Mouse (Mus musculus): ENCODE measurements around the gene Cradd. TPM values are rescaled to one million over a fixed set of nuclear protein-coding genes. Genes with fewer than 3 reads are reported as not detected.
A peak's percentile ranks its signal among the peaks of the same experiment; 100 is the strongest.

Cradd gene
- total RNA-seq, 2 experiments from 2014 or later = 7.1 to 7.8 TPM

DNA sequence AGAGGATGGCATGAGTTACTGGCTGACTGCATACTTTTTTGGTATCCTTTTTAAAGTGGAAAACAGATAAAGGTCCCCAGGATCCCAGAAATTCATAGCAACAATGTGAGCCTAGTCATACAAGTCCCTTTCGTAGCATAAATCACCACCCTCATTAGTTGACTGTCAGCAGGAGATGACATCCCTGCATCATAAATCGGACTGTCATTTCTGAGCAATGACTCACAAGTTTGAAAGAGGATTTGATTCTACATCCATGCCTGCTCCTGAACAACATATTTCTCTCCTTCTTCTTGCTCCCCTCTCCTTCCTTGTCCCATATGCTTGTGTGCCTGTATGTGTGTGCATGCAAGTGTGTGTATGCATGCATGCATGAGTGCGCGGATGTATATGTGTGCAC lies 129.2 kb downstream of the Cradd start:
- DNase-seq (ENCODE audit: extremely low spot score in 1 of 2, low spot score in 2 of 2) = no peak
- intact Hi-C loops (cut with DNase I) = no loop called here

DNA sequence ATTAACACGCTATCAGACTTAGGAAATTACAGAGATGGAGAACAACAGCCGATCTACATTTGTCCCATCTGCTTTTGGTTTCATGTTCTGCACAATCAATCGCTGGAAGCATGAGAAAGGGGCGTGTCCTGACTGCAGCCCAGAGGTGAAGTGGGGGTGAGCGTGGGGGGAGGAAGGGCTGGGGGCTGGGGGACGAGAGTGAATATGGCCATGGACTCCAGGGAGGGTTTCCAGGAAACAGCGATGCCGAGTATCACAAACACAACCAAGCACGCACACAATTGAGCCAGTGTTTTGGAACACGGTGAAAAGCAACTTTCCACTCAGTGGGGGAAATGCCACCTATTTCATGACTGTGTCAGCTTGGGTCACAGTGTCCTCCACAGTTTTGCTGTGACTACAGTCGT lies 130.1 kb downstream of the Cradd start:
- DNase-seq (ENCODE audit: extremely low spot score in 1 of 2, low spot score in 2 of 2) = no peak
- intact Hi-C loops (cut with DNase I) = no loop called here

DNA sequence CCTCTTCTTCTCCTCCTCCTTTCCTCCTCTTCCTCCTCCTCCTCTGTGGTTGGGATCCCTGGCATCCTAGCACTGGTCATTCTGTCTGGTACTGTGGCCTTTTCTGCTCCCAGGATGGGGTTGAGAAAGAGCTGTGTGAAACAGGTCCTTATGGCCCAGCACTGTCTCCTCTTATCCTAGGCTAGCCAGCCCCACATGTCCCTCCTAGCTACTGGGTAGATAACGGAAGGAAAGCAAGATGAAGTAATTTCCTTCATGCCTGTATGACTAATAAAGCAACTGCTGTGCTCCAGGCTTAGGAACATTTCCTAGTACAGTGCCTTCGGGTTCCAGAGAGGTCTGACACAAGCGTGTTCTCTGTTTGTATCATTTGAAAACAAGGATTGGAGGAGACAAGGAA lies 132.1 kb downstream of the Cradd start:
- intact Hi-C loops (cut with DNase I) = no loop called here
- DNase-seq (ENCODE audit: extremely low spot score in 1 of 2, low spot score in 2 of 2) = no peak

DNA sequence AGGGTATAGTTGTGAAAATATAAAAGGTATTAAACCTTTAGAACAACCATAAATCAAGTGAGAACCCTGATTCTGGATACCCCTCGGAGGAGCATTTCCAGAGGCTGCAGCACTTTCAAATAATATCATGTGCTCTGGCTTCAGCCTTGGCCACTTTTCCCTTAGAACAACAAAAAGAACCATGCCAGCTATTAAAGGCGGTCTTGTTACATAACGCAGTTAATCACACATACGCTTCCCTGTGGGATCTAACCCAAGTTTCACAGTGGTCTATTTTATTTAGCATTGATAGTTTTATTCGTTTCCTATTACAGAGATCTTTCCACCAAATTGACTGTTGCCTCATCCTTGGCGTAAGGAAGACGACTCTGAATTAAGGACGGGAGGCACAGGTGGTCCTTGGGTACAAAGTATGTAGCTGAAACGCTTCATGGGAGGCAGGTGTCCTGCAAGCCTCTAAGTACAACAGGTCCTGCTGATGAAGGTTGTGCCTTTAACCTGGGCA lies 132.7 kb downstream of the Cradd start:
- intact Hi-C loops (cut with DNase I) = no loop called here
- no peak for DNase-seq (ENCODE audit: extremely low spot score in 1 of 2, low spot score in 2 of 2)

DNA sequence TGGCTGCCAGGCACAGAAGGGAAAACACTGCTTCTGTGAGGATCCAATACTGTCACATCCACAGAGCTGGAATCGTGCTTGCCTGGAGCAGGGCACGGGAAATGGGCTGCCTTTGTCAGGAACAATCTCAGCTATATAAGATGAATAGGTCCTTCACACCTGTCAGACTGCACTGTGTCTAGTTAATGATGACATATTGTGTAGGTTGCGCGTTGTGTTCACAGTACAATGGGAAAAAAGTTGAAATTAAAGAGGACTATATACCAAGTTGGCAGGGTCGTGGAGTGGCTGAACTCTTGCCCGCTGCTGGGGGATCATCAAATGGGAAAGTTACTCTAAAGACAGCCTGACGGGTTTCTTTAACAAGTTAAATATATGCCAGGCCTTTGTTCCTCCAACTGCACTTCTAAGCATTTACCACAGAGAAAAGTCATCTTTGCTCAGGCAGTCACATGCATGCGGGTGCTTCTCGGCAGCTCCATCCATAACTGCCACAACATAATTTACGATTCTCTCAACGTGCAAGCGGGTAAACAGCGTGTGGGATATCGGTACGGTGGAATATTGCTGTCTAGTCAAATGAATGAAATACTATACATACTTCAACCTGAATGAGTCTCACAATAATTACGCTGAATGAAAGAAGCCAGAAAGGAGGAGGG lies 134.3 kb downstream of the Cradd start:
- no peak for DNase-seq (ENCODE audit: extremely low spot score in 1 of 2, low spot score in 2 of 2)
- intact Hi-C loops (cut with DNase I) = no loop called here

DNA sequence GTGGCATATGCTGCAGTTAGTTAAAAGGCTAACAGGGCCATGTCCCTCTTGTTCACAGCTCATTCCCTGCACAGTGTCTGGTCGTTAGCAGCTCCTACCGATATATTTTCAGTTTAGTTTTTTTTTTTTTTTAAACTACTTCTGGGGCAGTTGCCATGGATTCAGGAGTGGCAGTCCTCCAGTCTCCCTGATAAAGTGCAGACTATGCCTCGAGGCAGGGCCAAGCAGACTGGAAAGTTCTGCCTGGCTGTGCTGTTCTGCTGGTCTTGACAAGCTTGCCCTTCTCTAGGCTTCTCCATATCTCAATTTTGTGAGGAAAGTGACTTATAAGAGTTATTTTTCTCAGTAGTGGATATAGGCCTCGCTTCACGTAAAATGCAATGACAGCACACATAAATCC lies 139.7 kb downstream of the Cradd start:
- intact Hi-C loops (cut with DNase I) = no loop called here
- no peak for DNase-seq (ENCODE audit: extremely low spot score in 1 of 2, low spot score in 2 of 2)

DNA sequence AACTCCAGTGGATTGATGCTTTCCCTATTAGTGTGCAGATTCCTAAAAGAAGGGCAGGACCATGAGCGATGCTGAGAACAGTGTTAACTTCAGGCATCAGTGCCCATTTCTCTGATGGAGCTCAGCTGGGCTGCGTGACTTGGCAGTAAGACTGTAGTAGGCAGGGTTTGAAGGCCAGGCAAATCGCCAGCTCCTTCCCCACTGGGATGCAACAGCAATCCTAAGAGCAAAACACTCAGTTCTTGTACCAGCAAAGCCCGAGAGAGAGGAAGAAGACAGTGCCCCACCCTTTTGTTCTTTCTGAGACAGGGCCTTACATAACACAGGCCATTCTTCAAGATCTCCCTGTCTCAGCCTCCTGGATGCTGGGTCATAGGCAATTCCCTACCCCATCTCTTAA lies 140.9 kb downstream of the Cradd start:
- peak; percentile 70 to 74 for DNase-seq (ENCODE audit: extremely low spot score in 1 of 2, low spot score in 2 of 2)
- intact Hi-C loops (cut with DNase I) = no loop called here

DNA sequence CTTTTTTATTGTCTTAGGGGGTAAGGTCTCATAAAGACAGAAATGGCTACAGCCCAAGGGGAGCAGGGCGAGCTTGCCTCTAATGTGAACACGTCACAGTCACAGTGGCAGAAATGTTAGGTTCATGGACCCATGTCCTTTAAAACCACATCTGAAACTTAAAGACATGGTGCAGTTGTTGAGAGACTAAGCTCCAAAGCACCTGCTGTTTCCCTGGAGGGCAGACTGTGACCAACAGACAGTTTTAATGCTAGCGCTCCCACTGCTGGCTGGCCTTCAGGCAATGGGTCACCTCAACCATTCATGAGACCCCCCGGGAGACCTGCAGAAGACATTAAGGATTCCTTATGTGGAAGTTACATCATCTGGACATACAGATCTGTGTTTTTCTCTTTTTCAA lies 141.5 kb downstream of the Cradd start:
- intact Hi-C loops (cut with DNase I) = no loop called here
- DNase-seq (ENCODE audit: extremely low spot score in 1 of 2, low spot score in 2 of 2) = no peak

DNA sequence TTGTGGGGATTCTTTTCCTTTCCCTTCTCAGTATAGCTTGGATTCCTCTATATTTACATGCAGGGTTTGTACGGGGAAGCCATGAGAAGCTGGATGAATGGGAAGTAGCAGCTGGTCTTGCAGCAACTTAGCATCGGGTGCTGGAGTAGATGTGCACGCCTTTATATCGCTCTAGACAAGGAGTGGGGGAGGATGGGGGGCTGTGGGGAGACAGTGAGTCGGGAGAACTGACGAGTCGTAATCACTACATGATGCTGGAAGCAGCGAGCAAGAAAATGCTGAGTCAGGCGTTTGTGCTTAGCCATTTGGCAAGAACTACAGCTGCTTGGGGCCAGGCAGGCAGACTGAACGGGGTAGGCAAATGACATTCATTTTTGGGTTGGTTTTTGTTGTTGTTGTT lies 142.4 kb downstream of the Cradd start:
- intact Hi-C loops (cut with DNase I) = no loop called here
- DNase-seq (ENCODE audit: extremely low spot score in 1 of 2, low spot score in 2 of 2) = peak in 1 of 2 experiments; percentile 48

DNA sequence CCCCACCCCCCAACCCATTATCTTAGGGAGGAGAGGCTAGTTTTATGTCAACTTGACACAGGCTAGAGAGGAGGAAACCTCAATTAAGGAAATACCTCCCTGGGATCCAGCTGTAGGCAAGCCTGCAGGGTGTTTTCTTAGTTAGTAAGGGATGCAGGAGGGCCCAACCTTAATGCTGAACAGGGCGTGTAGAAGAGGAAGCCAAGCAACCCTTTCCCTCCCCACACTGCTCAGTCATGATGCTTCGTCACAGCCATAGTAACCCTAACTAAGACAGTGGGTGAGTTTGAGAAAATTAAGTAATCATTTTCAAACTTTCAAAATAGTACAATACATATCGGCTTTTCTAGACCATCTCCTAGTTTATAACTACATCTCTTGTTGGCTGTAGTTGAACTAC lies 143.0 kb downstream of the Cradd start:
- no peak for DNase-seq (ENCODE audit: extremely low spot score in 1 of 2, low spot score in 2 of 2)
- intact Hi-C loops (cut with DNase I) = no loop called here

DNA sequence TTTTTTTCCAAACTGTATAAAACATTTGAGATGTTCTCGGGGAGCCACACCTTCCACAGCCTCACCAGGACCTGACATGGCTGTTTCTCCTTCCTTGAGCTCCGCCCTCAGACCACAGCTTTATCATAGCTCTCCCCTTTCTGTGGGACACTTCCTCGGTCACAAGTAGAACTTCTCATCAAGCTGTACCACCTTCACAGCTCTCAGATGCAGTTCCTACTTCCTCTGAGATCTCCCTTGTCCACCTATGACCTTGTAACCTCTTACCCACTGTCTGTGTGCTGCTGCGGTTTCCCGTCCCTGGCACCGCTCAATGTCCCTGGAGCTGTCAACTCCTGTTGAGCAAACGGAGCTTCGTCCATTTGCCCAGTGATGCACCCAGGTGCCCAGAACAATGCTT lies 143.8 kb downstream of the Cradd start:
- DNase-seq (ENCODE audit: extremely low spot score in 1 of 2, low spot score in 2 of 2) = no peak
- intact Hi-C loops (cut with DNase I) = no loop called here

DNA sequence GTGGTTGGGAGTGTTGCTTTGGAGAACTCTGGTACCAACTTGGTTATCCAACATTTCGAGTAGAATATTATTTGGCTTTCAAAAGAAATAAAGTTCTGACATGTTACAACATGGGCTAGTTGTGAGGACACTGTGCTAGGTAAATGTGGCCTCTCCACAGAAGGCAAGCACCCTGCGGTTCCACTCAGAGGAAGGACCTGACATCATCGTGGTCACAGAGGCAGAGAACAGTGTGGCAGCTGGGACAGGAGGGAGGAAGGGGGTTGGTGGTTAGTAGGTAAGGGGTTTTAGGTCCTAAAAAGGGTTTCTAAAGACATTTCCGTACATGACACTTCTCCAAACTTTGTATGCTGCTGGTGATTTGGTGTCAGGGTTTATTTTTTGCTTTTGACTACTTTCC lies 145.1 kb downstream of the Cradd start:
- DNase-seq (ENCODE audit: extremely low spot score in 1 of 2, low spot score in 2 of 2) = no peak
- intact Hi-C loops (cut with DNase I) = no loop called here

DNA sequence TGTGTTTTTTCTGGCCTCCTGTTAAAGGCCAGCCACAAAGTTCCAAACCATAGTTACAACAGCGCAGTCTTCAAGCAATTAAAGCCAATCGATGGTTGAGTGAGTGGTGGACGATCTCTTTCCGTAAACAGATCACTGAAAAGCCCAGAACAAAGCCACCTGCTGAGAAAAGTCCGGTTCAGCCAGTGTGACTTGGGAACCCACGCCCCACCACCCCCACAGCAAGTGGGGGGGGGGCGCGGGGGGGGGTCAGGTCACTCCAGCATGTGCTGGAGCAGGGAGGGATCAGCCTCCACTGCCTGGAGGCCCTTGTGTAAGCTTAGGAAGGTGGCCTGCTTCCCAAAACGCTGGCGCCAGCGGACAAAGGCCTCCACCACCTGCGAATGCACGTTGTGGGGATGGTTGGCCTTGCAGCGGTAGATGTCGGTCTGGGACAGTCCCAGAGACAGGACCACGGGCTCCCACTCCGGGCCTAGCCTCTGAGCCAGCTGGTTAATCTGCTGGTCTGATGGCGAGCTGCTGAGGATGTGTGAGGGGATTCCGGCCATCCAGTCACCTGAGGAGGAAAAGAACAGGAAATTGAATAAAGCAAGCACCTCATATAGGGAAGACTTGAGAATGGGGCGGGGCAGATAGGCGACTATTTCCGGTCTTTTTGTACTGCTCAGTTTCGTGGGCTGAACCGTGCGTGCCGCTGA lies 148.4 kb downstream of the Cradd start:
- no peak for DNase-seq (ENCODE audit: extremely low spot score in 1 of 2, low spot score in 2 of 2)
- intact Hi-C loops (cut with DNase I) = no loop called here

DNA sequence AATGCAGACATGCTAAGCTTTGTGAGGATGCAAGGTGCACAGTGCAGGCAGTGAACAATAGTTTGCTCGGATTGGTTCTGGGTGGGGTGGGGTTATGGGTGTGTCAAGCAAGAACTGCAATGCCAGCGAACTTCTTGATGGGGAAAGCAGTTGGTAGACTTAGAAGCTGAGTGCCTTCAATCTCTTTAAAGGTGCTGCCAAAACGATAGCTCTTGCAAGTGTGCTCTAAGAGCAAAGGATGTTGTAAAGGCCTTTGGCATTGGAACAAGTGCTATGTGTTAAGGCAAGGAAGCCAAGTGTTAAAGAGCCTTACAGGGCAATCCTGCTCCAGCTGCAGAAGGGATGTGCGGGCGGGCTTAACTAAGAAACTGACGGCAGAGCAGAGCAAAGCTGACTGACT lies 149.7 kb downstream of the Cradd start:
- DNase-seq (ENCODE audit: extremely low spot score in 1 of 2, low spot score in 2 of 2) = no peak
- intact Hi-C loops (cut with DNase I) = no loop called here

DNA sequence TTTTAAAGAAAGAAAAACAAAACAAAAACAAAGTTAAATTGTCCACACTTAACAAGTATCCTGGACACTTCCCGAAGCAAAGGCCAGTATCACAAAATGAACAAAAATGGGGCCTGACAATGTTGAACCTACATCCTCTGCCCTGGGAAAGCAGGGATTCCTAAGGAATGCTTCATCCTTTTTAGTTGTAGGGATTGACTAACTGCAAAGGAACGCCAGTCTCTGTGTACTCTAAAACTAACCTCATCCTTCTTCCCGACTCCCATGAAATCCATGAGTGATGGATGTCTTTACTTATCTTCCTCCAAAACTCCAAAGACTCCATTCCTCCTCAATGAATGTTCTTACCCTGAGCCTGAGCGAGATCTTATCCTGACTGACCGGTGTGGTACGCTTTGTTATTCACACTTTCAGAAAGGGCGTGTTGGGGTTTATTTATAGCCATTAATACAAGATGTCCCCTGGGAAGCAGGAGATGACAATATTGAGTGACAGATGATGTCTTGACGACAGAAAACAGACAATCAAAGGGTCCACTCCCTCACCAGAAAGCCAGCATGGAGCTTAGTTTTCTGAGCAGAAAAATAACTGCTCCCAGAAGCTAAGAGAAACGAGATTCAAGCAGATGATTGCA lies 153.1 kb downstream of the Cradd start:
- intact Hi-C loops (cut with DNase I) = no loop called here
- DNase-seq (ENCODE audit: extremely low spot score in 1 of 2, low spot score in 2 of 2) = no peak

DNA sequence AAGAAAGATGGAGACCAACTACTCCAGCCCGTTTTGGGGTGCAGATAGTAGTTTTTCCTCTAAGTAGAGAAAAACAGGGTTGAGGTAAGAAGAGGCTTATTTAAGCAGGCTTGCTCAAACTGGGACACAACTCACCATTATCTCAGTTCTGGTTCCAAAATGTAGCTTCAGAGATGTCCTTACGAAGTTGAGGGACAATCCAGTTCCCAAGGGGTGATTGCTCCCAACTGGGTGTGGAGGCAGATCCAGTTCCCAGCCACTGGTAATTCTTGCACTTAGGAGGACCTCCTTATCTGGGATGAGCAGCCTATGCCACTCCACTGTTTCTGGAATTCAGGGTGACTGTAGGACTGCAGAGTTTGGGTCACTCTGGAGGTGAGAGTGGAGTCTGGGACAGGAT lies 159.0 kb downstream of the Cradd start:
- intact Hi-C loops (cut with DNase I) = no loop called here
- no peak for DNase-seq (ENCODE audit: extremely low spot score in 1 of 2, low spot score in 2 of 2)

DNA sequence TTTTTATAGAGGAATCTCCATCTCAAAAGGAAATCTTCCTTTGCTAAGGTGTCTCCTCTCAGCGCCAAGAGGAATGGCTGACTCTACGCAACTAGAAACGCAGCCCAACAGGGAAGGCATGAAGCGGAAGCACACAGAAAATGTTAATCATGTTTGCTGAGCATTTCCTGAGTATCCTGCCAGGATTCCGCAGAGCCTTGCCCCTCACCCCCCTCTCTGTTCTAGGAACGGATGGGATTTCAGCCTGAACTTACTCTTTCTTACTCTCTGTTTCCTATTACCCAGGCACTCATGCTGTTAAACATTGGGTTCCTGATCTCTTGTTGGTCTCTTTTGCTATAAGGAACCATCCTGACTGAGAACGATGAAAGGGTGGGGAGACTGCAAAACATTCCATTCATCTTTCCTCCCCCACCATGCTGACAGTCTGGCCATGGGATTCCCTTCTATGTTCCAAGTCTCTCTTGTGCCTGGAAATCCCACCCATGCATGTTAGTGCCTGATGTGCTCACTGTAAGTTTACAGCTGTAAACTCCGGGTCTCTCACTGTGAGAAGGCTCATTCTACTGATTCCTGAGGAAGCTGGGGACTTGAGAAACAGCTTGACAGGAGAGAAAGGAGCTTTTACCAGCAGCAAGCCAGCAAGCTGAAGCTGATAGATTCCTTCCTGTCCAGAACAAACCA lies 161.1 kb downstream of the Cradd start:
- intact Hi-C loops (cut with DNase I) = no loop called here
- DNase-seq (ENCODE audit: extremely low spot score in 1 of 2, low spot score in 2 of 2) = no peak

DNA sequence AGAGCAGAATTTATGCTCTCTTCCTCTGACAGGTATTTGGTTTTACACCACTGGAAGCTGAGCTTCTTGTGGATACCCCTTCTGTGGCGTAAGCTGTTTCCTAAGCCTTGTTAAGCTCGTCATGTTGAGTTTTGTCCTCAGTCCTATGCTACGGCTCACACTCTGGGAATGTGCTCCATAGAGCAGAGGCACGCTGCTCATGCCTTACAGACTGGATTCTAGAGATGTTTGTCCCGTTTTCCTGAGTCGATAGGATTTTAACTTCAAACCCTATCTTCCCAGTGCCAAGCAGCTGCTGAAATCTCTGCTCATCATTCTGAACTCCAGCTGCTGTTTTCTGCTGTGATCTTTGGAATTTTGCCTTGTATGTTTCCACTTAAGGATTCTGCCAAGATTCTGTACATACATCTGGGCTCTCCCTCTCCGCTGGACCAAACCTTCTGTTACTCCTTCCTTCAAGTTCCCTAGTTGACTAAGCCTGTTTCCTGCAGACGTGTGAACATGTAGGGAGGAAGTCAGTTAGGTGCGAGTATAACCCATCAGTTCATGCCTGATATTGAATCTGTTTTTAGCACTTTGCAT lies 164.2 kb downstream of the Cradd start:
- DNase-seq (ENCODE audit: extremely low spot score in 1 of 2, low spot score in 2 of 2) = no peak
- intact Hi-C loops (cut with DNase I) = no loop called here

DNA sequence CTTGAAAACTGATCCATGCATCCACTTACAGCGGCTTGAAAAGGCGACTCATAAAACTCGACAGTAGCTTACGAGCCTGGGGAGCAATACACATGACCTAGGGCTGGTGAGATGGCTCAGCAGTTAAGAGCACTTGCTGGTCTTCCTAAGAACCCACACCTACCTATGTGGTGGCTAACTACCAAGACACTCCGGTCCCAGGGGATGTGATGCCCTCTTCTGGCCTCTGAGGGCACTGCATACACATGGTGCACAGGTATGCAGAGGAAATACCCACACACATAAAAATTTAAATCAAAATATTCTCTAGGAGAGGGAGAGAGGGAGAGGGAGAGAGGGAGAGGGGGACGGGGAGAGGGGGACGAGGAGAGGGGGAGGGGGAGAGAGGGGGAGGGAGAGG lies 167.5 kb downstream of the Cradd start:
- intact Hi-C loops (cut with DNase I) = no loop called here
- DNase-seq (ENCODE audit: extremely low spot score in 1 of 2, low spot score in 2 of 2) = no peak

All from left cerebral cortex, postnatal 10 days (tissue).